Comparison of ENCODE assay signal across 16 mouse cellular contexts in the genomic region with DNA sequence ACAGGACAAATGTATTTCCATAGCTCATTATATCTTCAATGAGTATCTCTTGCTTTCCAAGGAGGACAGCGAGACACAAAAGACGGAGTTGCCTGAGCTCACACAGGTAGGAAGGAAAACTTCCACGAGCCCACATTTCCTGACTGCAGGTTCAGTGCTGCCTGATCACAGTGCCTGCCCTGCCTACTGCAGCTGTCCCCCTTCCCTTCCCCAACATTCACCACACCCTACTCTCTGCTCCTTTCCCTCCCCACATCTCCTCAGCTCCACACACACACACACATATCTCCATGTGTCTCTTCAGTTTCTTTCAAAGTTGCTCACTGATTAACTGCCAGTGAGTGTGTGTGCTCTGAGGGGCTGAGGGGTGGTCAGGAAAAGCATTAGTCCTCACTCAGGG.
"Had no signal": no experiment of that assay in that cellular context is flagged by ENCODE, and none has a peak within 500 bp of the region (broad histone marks: within the 10 kb centered on the region; RNA-seq: fewer than 3 reads in every experiment).

No protein-coding gene starts in this region.

- H3K36me3 ChIP-seq: neural tube, embryonic 12.5 days; neural tube, embryonic 13.5 days; neural tube, embryonic 15.5 days; stomach, embryonic 15.5 days had no signal

- DNase-seq: right cerebral cortex, adult 18-20 months; right cerebral cortex, postnatal 14 days; right cerebral cortex, postnatal 25 days; right cerebral cortex, postnatal 4 days; spleen, adult 18-20 months; thymus, adult 18-20 months; thymus, adult 2 months; thymus, postnatal 14 days; thymus, postnatal 25 days; thymus, postnatal 36 days; thymus, postnatal 4 days had no signal

- H3K9me3 ChIP-seq: neural tube, embryonic 12.5 days; neural tube, embryonic 13.5 days; neural tube, embryonic 15.5 days; stomach, embryonic 15.5 days had no signal

- H3K27me3 ChIP-seq: neural tube, embryonic 12.5 days; neural tube, embryonic 13.5 days; neural tube, embryonic 15.5 days; stomach, embryonic 15.5 days had no signal

- H3K9ac ChIP-seq: neural tube, embryonic 12.5 days; neural tube, embryonic 13.5 days; neural tube, embryonic 15.5 days; stomach, embryonic 15.5 days had no signal

- H3K4me2 ChIP-seq: neural tube, embryonic 12.5 days; neural tube, embryonic 13.5 days; neural tube, embryonic 15.5 days; stomach, embryonic 15.5 days had no signal

- H3K4me3 ChIP-seq: neural tube, embryonic 12.5 days; neural tube, embryonic 13.5 days; neural tube, embryonic 15.5 days; stomach, embryonic 15.5 days had no signal

- H3K27ac ChIP-seq: neural tube, embryonic 12.5 days; neural tube, embryonic 13.5 days; neural tube, embryonic 15.5 days; stomach, embryonic 15.5 days; stomach, postnatal 0 days had no signal

- H3K4me1 ChIP-seq: neural tube, embryonic 12.5 days; neural tube, embryonic 13.5 days; neural tube, embryonic 15.5 days; stomach, embryonic 15.5 days had no signal
